ENCODE assay signal across 24 mouse cellular contexts in the genomic region with DNA sequence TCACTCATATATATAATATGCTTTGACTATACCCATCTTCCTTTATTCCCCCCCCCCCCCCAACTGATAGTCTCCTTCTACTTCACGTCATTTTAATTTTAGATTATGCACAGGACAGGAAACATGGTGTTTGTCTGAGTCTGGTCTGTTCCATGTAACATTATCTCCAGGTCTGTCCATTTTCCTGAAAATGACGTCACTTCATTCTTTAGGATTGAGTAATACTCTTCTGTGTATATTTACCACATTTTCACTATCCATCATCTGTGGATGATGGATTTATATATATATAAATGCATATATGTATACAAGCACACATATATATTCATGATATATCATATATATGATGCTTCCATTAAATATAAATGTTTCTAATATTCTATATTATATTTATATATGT.
"Had no signal": no experiment of that assay in that cellular context is flagged by ENCODE, and none has a peak within 500 bp of the region (broad histone marks: within the 10 kb centered on the region; RNA-seq: fewer than 3 reads in every experiment).

No protein-coding gene starts in this region.

- H3K36me3 ChIP-seq: embryonic facial prominence, embryonic 10.5 days; embryonic facial prominence, embryonic 12.5 days; embryonic facial prominence, embryonic 13.5 days; embryonic facial prominence, embryonic 15.5 days; forebrain, embryonic 10.5 days; forebrain, embryonic 12.5 days; forebrain, embryonic 15.5 days had no signal

- H3K27me3 ChIP-seq: embryonic facial prominence, embryonic 12.5 days; embryonic facial prominence, embryonic 13.5 days; embryonic facial prominence, embryonic 15.5 days; forebrain, embryonic 12.5 days; forebrain, embryonic 13.5 days; forebrain, embryonic 15.5 days had no signal

- DNase-seq: cerebellum, adult 9-10 months; cerebellum, adult 9-11 months; cerebellum, postnatal 10 days; cerebellum, postnatal 14 days; cerebellum, postnatal 25 days; cerebellum, postnatal 36 days; embryo, embryonic 11 days; forebrain, postnatal 0 days; gastrocnemius, adult 2 months; gastrocnemius, postnatal 10 days; gastrocnemius, postnatal 14 days; gastrocnemius, postnatal 25 days; gastrocnemius, postnatal 36 days; heart, adult 18-20 months; heart, adult 2 months had no signal

- H3K4me3 ChIP-seq: embryonic facial prominence, embryonic 10.5 days; embryonic facial prominence, embryonic 12.5 days; embryonic facial prominence, embryonic 13.5 days; embryonic facial prominence, embryonic 15.5 days; erythroblast, embryonic 14.5 days; forebrain, embryonic 10.5 days; forebrain, embryonic 12.5 days; forebrain, embryonic 13.5 days; forebrain, embryonic 15.5 days; gastrocnemius, adult 2 months; heart, adult 2 months had no signal

- H3K4me2 ChIP-seq: embryonic facial prominence, embryonic 12.5 days; embryonic facial prominence, embryonic 13.5 days; embryonic facial prominence, embryonic 15.5 days; forebrain, embryonic 12.5 days; forebrain, embryonic 13.5 days; forebrain, embryonic 15.5 days had no signal
